Mouse (Mus musculus) CD4-positive helper T cell, adult 2 months (primary cell): ENCODE data around the gene Sparc.

Experiments used
- DNase-seq: peaks from one replicate; pipeline ENCODE4 v3.0.0-alpha.2; 2012; ENCODE audit warnings: low read depth, missing footprints, low spot score

Gene Sparc

DNA sequence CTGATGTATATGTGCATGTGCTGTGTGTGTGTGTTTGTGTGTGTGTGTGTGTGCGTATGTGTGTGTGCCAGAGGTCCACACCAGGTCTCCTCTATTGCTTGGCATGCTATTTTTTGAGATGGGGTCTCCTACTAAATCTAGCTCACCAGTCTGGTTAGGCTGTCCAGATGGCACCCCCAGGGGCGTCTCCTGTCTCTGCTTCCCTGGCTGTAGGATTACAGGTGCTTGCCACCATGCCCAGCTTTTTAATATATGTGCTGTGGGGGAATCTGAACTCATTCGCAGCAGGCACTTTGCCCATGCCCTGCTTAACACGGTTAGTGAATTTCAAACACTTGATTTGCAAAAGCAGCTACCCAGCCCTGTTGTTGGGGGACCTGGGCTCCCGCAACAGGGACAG, 57.1 kb downstream of the Sparc start:
- no peak for DNase-seq

GRCm38 (mm10) chr11:55365242-55365641, 57.7 kb downstream of the Sparc start:
- no peak for DNase-seq

DNA sequence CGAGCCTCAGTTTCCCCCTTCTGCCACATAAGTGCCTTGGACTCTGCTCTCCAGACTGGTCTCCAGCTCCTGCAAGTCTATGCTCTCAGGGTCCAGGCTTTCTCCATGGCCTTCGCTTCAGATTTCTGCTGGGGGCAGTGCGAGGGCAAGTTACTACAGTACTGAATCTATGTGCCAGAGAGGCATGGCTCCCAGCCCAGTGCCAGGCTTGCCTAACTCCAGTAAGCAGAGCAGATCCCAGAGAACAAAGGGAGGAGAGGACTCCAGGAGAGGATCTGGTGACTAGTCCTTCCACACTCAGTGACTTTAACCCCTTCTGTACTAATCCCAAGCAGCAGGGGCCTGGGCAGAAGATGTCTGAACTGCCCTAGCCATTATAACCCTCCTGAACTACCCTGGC, 58.3 kb downstream of the Sparc start:
- DNase-seq: no peak

GRCm38 (mm10) chr11:55358094-55358783, 64.7 kb downstream of the Sparc start:
- no peak for DNase-seq

DNA sequence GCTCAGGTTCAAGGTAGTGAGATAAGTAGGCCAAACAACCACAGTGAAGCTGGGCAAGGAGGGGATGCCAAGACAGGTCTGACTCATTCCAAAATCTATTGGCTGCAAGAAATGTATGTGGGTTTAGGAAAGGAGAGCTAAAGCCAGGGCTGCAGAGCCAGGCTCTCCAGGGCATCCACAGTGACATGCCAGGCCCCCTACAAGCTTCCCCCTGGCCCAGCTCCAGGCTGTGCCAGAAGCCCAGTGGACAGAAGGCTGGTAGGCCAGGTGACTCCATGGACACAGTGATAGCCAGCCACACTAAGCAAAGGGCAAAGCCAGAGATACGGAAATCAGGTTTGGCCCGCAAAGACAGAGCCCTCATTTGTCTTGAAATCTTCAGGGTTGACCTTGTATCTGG, 66.1 kb downstream of the Sparc start:
- no peak for DNase-seq
